Mouse (Mus musculus) c-Kit-positive CD71-negative TER-119-negative erythroid progenitor cells, embryonic 14.5 days (primary cell): ENCODE data around the gene Prx.

Source experiments
- DNase-seq: peaks from one replicate; pipeline ENCODE4 v3.0.0-alpha.2; 2013; ENCODE audit warnings: low read depth

Prx gene

DNA sequence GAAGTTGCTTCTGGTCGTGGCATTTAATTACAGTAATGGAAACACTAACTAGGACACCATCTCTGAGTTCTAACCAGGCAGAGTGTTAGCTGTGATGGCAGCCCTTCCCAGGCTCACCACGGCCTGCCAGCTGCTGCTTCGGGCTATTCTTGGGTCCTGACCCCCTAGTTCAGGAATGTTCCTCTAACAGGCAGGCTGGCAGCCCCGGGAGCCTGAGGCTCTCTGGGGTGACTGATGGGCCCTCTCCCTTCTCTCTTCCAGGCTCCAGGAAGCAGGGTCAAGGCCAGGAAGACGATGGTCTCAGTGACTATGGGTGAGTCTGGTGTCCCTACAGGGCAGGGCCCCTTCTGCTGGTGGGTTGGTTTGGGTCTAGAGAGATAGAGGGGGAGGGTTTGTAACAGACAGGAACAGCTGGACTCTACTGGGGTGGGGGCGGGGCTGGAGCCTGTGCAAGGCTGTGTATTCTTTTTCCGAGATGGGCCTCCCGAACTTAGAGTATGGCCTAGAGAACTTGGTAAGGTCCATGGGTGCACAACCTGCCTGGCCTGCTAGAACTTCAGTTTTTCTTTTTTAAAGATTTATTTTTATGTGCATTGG is 61.3 kb downstream of the Prx start:
- no peak for DNase-seq

DNA sequence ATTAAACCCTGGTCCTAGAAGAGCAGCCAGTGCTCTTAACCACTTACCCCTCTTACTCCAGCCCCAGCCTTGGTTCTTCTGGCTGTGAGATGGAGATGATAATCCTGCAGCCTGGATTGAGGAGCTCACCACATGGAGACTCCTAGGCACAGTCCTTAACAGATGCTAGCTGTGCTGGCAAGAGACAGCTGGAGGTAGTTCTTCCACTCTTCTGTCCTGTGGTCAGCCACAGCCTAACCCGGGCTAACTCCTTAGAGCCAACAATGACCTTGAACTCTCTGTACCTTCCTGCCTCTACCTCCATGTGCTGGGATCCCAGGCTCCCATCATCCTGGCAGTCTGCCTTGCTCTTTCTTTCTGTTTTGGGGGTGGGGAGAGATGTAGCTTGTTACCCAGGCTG is 61.9 kb downstream of the Prx start:
- no peak for DNase-seq
